Mouse (Mus musculus) embryonic fibroblast, embryonic 13.5 days (primary cell): ENCODE results near the gene Cntnap5b. TPM values are rescaled to one million over a fixed set of nuclear protein-coding genes. Genes with fewer than 3 reads are reported as not detected.

Experiments used
- H3K27ac ChIP-seq: 2 replicates; pipeline ENCODE4 v1.5.1; 2012; ENCODE audit warnings: low read length, control low read depth, inconsistent platforms; ENCODE audit not compliant: insufficient read depth
- H3K4me1 ChIP-seq: 2 replicates; pipeline ENCODE4 v1.6.1; 2011; ENCODE audit warnings: low read length; ENCODE audit not compliant: control insufficient read depth, insufficient read depth
- H3K4me3 ChIP-seq: 2 replicates; pipeline ENCODE4 v1.5.1; 2011; ENCODE audit warnings: mild to moderate bottlenecking, control low read depth, low read length; ENCODE audit not compliant: insufficient read depth
- CTCF ChIP-seq: IDR thresholded peaks from 2 replicates; pipeline ENCODE4 v1.5.1; 2011; ENCODE audit warnings: mild to moderate bottlenecking, control low read depth, low read length, moderate library complexity, borderline replicate concordance; ENCODE audit not compliant: insufficient read depth
- POLR2A ChIP-seq: IDR thresholded peaks from 2 replicates; pipeline ENCODE4 v1.6.1; 2011; ENCODE audit warnings: low read depth, mild to moderate bottlenecking, control low read depth, low read length, moderate library complexity
- polyA plus RNA-seq: library from polyadenylated mRNA; stranded (reverse); fragments of >200 nt; gene quantifications from 2 replicates; pipeline ENCODE4 v1.2.4, GENCODE M21; 2011; ENCODE audit warnings: low read depth; ENCODE audit not compliant: missing spikeins, insufficient read length

Cntnap5b gene
- polyA plus RNA-seq = not detected in 2 replicates

GRCm38 (mm10) chr1:99772614-99773013, at the start of gene Cntnap5b:
TSS of gene Cntnap5b (plus strand) at chr1:99772765.
- no peak for TF ChIP-seq CTCF
- no peak for TF ChIP-seq POLR2A
- no peaks in the 10 kb centered on the region for H3K4me1 ChIP-seq
- H3K4me3 ChIP-seq = no peak within 1 kb of the TSS
- no peak within 1 kb of the TSS for H3K27ac ChIP-seq

DNA sequence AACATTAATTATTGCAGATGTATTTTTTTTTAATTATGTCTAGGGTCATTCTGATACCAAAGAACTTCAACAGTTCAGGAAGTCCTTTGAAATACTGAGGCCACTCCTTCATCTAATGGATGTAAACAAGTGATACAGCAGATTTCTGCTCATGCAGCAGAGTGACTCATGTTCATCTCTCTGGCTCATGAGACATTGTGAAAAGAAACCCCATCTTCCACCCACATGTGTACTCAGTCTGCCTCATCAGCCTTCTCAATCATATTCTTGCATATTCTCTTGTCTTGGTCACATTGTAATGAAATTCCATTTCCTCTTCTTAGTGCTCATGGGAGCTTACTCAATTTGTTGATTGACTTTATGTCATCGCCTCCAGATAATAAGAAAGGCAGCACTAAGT, 12.6 kb upstream of the Cntnap5b start:
- no peak overlapping the region for H3K27ac ChIP-seq
- no peaks in the 10 kb centered on the region for H3K4me1 ChIP-seq
- H3K4me3 ChIP-seq = no peak overlapping the region
- TF ChIP-seq CTCF (no peak), POLR2A (no peak)

DNA sequence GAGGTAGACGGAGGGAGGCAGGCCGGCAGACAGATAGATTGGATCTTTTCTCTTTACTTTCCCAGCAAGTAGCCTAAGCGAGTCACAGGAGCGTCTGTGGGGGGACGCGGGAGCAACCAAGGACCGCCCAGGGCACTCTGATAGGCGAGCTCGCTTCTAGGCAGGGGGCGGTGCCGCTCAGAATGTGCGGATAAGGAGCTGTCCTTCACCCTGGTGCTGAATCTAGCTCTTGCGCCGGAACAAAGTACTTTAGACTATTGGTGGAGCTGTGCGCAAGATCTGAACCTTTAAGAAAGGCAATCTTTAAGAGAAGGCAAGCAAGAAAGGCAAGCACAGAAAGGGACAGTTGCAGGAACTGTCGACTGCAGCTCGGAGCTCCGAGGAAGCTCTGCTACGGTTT, 382 bp upstream of the Cntnap5b start:
- TF ChIP-seq CTCF = no peak
- TF ChIP-seq POLR2A = no peak
- H3K4me3 ChIP-seq = no peak overlapping the region
- no peaks in the 10 kb centered on the region for H3K4me1 ChIP-seq
- no peak overlapping the region for H3K27ac ChIP-seq

- no peak for TF ChIP-seq CTCF
- TF ChIP-seq POLR2A = no peak
- Histone ChIP-seq H3K27ac (no peak overlapping the region), H3K4me3 (no peak overlapping the region), H3K4me1 (no peaks in the 10 kb centered on the region)
These were observed 1.6 kb downstream of the Cntnap5b start for GRCm38 (mm10) chr1:99774144-99774543.

GRCm38 (mm10) chr1:99813334-99814110, 41.0 kb downstream of the Cntnap5b start:
- Histone ChIP-seq H3K4me3 (no peak overlapping the region), H3K27ac (no peak overlapping the region), H3K4me1 (no peaks in the 10 kb centered on the region)
- TF ChIP-seq CTCF (no peak), POLR2A (no peak)

GRCm38 (mm10) chr1:99872344-99872743, 99.8 kb downstream of the Cntnap5b start:
- Histone ChIP-seq H3K27ac (no peak overlapping the region), H3K4me3 (no peak overlapping the region), H3K4me1 (no peaks in the 10 kb centered on the region)
- no peak for TF ChIP-seq POLR2A
- no peak for TF ChIP-seq CTCF

- no peak overlapping the region for H3K27ac ChIP-seq
- no peak overlapping the region for H3K4me3 ChIP-seq
- no peaks in the 10 kb centered on the region for H3K4me1 ChIP-seq
- TF ChIP-seq CTCF = no peak
These were observed 135.2 kb downstream of the Cntnap5b start for GRCm38 (mm10) chr1:99907774-99908173.

DNA sequence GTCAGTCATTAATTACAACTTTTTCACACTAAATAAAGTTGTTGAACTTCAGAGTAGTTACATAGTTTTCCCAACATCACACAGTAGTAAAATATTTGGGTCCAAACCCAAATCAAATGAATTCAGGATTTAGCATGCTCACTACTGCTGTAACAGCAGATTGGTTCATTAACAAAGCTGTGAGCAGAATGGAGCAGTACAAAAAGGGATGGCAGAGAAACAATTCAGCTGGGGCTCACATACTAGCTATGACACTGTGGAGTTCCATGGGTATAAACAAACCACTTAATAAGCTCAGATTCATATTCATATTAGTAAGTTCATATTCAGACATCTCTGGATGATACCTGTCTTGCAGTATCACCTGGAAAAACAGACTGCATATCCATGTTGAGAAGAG, 170.9 kb downstream of the Cntnap5b start:
- Histone ChIP-seq H3K4me1 (no peaks in the 10 kb centered on the region), H3K4me3 (no peak overlapping the region), H3K27ac (no peak overlapping the region)
- no peak for TF ChIP-seq CTCF
- TF ChIP-seq POLR2A = no peak

- H3K4me3 ChIP-seq = no peak overlapping the region
- H3K27ac ChIP-seq = no peak overlapping the region
- H3K4me1 ChIP-seq = no peaks in the 10 kb centered on the region
- TF ChIP-seq POLR2A (no peak), CTCF (no peak)
These were observed 186.9 kb downstream of the Cntnap5b start for GRCm38 (mm10) chr1:99959428-99959987.
